Mouse (Mus musculus): ENCODE results near the gene Dgkz. TPM values are rescaled to one million over a fixed set of nuclear protein-coding genes. Genes with fewer than 3 reads are reported as not detected.

Gene Dgkz
- polyA plus RNA-seq, 1 experiment from 2014 or later, result 53.2 TPM

GRCm38 (mm10) chr2:91917096-91917495, 58.6 kb downstream of the Dgkz start:
- Histone ChIP-seq H3K4me2 (replicated peaks; ENCODE audit: low read depth) (no peak overlapping the region), H3K9ac (ENCODE audit: low read depth, low read length) (no peak overlapping the region), H3K27me3 (replicated peaks; ENCODE audit: control insufficient read depth, insufficient read depth, low read length) (peaks cover 16% of the 10 kb centered on the region), H3K27ac (ENCODE audit: low read depth, low read length) (peak overlapping the region; percentile 21; the same call in 1 of the 2 replicates), H3K4me3 (ENCODE audit: low read depth, low read length) (no peak overlapping the region), H3K9me3 (ENCODE audit: control insufficient read depth) (no peaks in the 10 kb centered on the region), H3K36me3 (ENCODE audit: control insufficient read depth, insufficient read depth) (peaks cover 68% of the 10 kb centered on the region), H3K4me1 (replicated peaks; ENCODE audit: control insufficient read depth, insufficient read depth, low read length) (no peaks in the 10 kb centered on the region)
- no peak for ATAC-seq
- no peak for TF ChIP-seq CTCF (IDR thresholded peaks at IDR 0.05; ENCODE audit: low read depth)
- 92% methylated on average over 7 of the region's 7 CpGs for WGBS

GRCm38 (mm10) chr2:91916346-91916977, 59.2 kb downstream of the Dgkz start:
- Histone ChIP-seq H3K36me3 (ENCODE audit: control insufficient read depth, insufficient read depth) (peaks cover 74% of the 10 kb centered on the region), H3K27me3 (replicated peaks; ENCODE audit: control insufficient read depth, insufficient read depth, low read length) (peaks cover 10% of the 10 kb centered on the region; the same call in 1 of the 2 replicates), H3K4me2 (replicated peaks; ENCODE audit: low read depth) (no peak overlapping the region), H3K27ac (ENCODE audit: low read depth, low read length) (no peak overlapping the region), H3K9me3 (ENCODE audit: control insufficient read depth) (no peaks in the 10 kb centered on the region), H3K9ac (ENCODE audit: low read depth, low read length) (no peak overlapping the region), H3K4me1 (replicated peaks; ENCODE audit: control insufficient read depth, insufficient read depth, low read length) (no peaks in the 10 kb centered on the region), H3K4me3 (ENCODE audit: low read depth, low read length) (no peak overlapping the region)
- no peak for TF ChIP-seq CTCF (IDR thresholded peaks at IDR 0.05; ENCODE audit: low read depth)
- WGBS, result 85% methylated on average over 7 of the region's 7 CpGs
- ATAC-seq, result no peak

DNA sequence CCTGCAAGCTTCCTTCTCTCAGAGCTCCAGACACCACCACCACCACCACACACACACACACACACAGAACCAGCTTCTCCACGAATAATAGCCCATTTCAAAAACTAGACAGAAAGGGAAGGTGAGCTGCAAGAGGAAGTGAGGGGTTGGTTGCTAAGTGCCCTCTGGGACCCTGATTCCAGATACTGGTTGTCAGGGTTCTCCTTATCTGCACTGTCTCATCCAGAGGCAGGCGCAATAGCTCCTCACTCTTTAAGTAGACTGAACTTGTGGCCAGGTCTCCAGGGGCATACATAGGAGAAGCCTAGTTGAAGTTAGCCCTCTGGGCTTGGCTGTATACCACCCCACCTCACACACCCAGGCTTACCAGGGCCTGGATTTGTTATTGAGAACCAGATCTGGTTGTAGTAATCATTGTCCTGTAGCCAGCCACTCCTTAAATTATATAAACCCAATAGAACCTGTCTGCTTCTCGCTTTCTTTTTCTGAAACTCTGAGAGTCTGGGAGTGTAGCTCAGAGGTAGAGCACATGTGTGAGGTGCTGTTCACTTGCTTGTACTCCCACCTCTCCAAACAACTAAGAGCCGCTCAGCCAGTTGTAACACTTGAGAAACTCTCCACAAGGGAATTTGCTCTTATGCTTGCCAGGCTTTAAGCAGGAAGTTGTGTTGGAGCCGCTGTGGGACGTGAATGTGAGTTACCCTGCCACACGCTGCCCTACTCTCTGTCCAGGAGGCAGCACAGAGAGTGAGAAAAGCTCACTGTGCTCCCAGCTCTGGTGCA, 62.1 kb downstream of the Dgkz start:
- TF ChIP-seq CTCF (IDR thresholded peaks at IDR 0.05; ENCODE audit: low read depth), result no peak
- Histone ChIP-seq H3K4me1 (replicated peaks; ENCODE audit: control insufficient read depth, insufficient read depth, low read length) (no peaks in the 10 kb centered on the region), H3K36me3 (ENCODE audit: control insufficient read depth, insufficient read depth) (peaks cover 93% of the 10 kb centered on the region), H3K9me3 (ENCODE audit: control insufficient read depth) (no peaks in the 10 kb centered on the region), H3K4me3 (ENCODE audit: low read depth, low read length) (no peak overlapping the region), H3K27ac (ENCODE audit: low read depth, low read length) (no peak overlapping the region), H3K27me3 (replicated peaks; ENCODE audit: control insufficient read depth, insufficient read depth, low read length) (no peaks in the 10 kb centered on the region), H3K4me2 (replicated peaks; ENCODE audit: low read depth) (no peak overlapping the region), H3K9ac (ENCODE audit: low read depth, low read length) (no peak overlapping the region)
- no peak for ATAC-seq
- WGBS, result 78% methylated on average over 7 of the region's 7 CpGs

- WGBS, result 62% methylated on average over 3 of the region's 3 CpGs
- TF ChIP-seq CTCF (IDR thresholded peaks at IDR 0.05; ENCODE audit: low read depth), result no peak
- no peaks in the 10 kb centered on the region for H3K9me3 ChIP-seq (ENCODE audit: control insufficient read depth)
- peaks cover 87% of the 10 kb centered on the region for H3K36me3 ChIP-seq (ENCODE audit: control insufficient read depth, insufficient read depth)
- no peak overlapping the region for H3K9ac ChIP-seq (ENCODE audit: low read depth, low read length)
- ATAC-seq, result no peak
- no peak overlapping the region for H3K4me3 ChIP-seq (ENCODE audit: low read depth, low read length)
- no peak overlapping the region for H3K27ac ChIP-seq (ENCODE audit: low read depth, low read length)
- H3K4me2 ChIP-seq (replicated peaks; ENCODE audit: low read depth), result no peak overlapping the region
- no peaks in the 10 kb centered on the region for H3K4me1 ChIP-seq (replicated peaks; ENCODE audit: control insufficient read depth, insufficient read depth, low read length)
- H3K27me3 ChIP-seq (replicated peaks; ENCODE audit: control insufficient read depth, insufficient read depth, low read length), result no peaks in the 10 kb centered on the region
Observed at GRCm38 (mm10) chr2:91912616-91913015, 63.0 kb downstream of the Dgkz start.

GRCm38 (mm10) chr2:91906141-91906540, 69.5 kb downstream of the Dgkz start:
- no peak overlapping the region for H3K27ac ChIP-seq (ENCODE audit: low read depth, low read length)
- 94% methylated on average over 2 of the region's 2 CpGs for WGBS

DNA sequence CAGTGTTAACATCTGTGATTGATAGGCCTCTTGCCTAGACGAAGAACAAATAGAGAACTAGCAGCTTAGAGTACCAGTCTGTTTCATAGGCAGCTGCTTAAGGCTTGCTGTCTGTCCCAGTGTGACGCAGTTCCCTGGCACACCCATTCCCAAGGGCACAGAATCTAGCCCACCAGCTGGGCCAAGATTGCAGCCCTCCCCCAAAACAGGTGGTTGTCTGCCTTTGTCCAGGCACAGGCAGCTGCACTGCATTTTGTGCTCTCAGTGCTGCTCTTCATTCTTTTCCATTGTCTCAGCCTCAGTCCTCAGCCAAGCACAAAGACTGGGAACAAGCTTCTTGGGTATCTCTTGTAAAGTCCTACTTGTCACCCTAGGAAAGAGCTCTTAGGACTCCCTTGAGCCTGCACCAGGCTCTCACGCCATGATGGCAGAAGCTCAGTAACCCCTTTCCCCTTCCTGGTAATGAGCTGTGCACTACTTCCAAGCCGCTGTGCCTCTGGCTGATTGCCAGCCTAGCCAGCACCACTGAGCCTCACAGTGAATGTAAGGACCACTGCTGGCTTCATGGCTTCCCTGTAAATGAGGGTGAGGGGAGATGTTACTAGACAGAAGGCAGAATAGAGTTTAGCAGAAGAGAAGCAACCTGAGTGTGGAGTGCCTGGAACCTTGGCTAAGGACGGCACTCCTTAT, 70.9 kb downstream of the Dgkz start:
- Histone ChIP-seq H3K36me3 (ENCODE audit: control insufficient read depth, insufficient read depth) (peaks cover 32% of the 10 kb centered on the region), H3K27me3 (replicated peaks; ENCODE audit: control insufficient read depth, insufficient read depth, low read length) (no peaks in the 10 kb centered on the region), H3K27ac (ENCODE audit: low read depth, low read length) (no peak overlapping the region), H3K4me2 (replicated peaks; ENCODE audit: low read depth) (no peak overlapping the region), H3K4me1 (replicated peaks; ENCODE audit: control insufficient read depth, insufficient read depth, low read length) (0 out of 2 replicates have a peak, but pooled peaks cover 7% of the 10 kb centered on the region), H3K9ac (ENCODE audit: low read depth, low read length) (no peak overlapping the region), H3K4me3 (ENCODE audit: low read depth, low read length) (no peak overlapping the region), H3K9me3 (ENCODE audit: control insufficient read depth) (no peaks in the 10 kb centered on the region)
- ATAC-seq, result no peak; the same call in 1 of the 2 replicates
- WGBS, result 70% methylated on average over 5 of the region's 5 CpGs
- no peak for TF ChIP-seq CTCF (IDR thresholded peaks at IDR 0.05; ENCODE audit: low read depth)

More at GRCm38 (mm10) chr2:91906141-91906540, 69.5 kb downstream of the Dgkz start:
- Histone ChIP-seq H3K36me3 (ENCODE audit: control insufficient read depth, insufficient read depth) (peaks cover 39% of the 10 kb centered on the region), H3K4me1 (replicated peaks; ENCODE audit: control insufficient read depth, insufficient read depth, low read length) (0 out of 2 replicates have a peak, but pooled peaks cover 7% of the 10 kb centered on the region), H3K9ac (ENCODE audit: low read depth, low read length) (no peak overlapping the region), H3K4me3 (ENCODE audit: low read depth, low read length) (no peak overlapping the region), H3K27me3 (replicated peaks; ENCODE audit: control insufficient read depth, insufficient read depth, low read length) (no peaks in the 10 kb centered on the region), H3K4me2 (replicated peaks; ENCODE audit: low read depth) (no peak overlapping the region), H3K9me3 (ENCODE audit: control insufficient read depth) (no peaks in the 10 kb centered on the region)
- no peak for TF ChIP-seq CTCF (IDR thresholded peaks at IDR 0.05; ENCODE audit: low read depth)
- no peak for ATAC-seq
